Mouse (Mus musculus) kidney, adult 2 months (tissue): ENCODE data around the gene Slc47a1. TPM values are rescaled to one million over a fixed set of nuclear protein-coding genes. Genes with fewer than 3 reads are reported as not detected.
"Not testable (repeated sequence)": the region's sequence is repeated elsewhere in the genome, so short reads cannot be mapped to it uniquely, and the experiment has no call there.

Source experiments
- DNase-seq: peaks from one replicate; pipeline ENCODE4 v3.0.0; 2021
- H3K27ac ChIP-seq: fragments of 200-500 bp; 2 replicates; pipeline ENCODE4 v1.5.1; 2012; ENCODE audit warnings: low read depth, low read length, control low read depth, inconsistent platforms; ENCODE audit not compliant: insufficient read depth
- H3K27me3 ChIP-seq: fragments of 200-500 bp; replicated peaks from 2 replicates; pipeline ENCODE4 v1.6.1; 2012; ENCODE audit warnings: mild to moderate bottlenecking, moderate library complexity, low read length, inconsistent platforms; ENCODE audit not compliant: control insufficient read depth, insufficient read depth
- H3K36me3 ChIP-seq: fragments of 200-500 bp; 2 replicates; pipeline ENCODE4 v1.6.1; 2012; ENCODE audit warnings: mild to moderate bottlenecking, moderate library complexity, low read length, inconsistent platforms; ENCODE audit not compliant: control insufficient read depth, insufficient read depth
- H3K4me1 ChIP-seq: fragments of 200-500 bp; 2 replicates; pipeline ENCODE4 v1.6.1; 2011; ENCODE audit warnings: low read length; ENCODE audit not compliant: control insufficient read depth, insufficient read depth
- H3K4me3 ChIP-seq: fragments of 200-500 bp; 2 replicates; pipeline ENCODE4 v1.5.1; 2011; ENCODE audit warnings: mild to moderate bottlenecking, low read depth, low read length, control low read depth; ENCODE audit not compliant: insufficient read depth
- CTCF ChIP-seq: fragments of 200-500 bp; conservative IDR thresholded peaks from 2 replicates; pipeline ENCODE4 v1.5.1; 2011; ENCODE audit warnings: low read depth, mild to moderate bottlenecking, control low read depth, low read length, moderate library complexity, mixed read lengths; ENCODE audit not compliant: insufficient read depth, insufficient read length
- POLR2A ChIP-seq: fragments of 200-500 bp; IDR thresholded peaks from one replicate; pipeline ENCODE4 v1.6.1; 2011; ENCODE audit warnings: low read depth, low read length, control low read depth
- WGBS: fragments of 180-500 bp; shearing (Covaris S2); methylation state at CpG from one replicate; pipeline ENCODE4 v1.1.7; 2018; 5-methylcytosine and 5-hydroxymethylcytosine counted together
- polyA plus RNA-seq: library from polyadenylated mRNA; depleted of rRNA; stranded (reverse); fragments of >200 nt; gene quantifications from 2 replicates; pipeline ENCODE4 v1.2.3, GENCODE M21; 2012; rRNA removed

Gene Slc47a1
- 395 and 444 TPM in 2 replicates for polyA plus RNA-seq

DNA sequence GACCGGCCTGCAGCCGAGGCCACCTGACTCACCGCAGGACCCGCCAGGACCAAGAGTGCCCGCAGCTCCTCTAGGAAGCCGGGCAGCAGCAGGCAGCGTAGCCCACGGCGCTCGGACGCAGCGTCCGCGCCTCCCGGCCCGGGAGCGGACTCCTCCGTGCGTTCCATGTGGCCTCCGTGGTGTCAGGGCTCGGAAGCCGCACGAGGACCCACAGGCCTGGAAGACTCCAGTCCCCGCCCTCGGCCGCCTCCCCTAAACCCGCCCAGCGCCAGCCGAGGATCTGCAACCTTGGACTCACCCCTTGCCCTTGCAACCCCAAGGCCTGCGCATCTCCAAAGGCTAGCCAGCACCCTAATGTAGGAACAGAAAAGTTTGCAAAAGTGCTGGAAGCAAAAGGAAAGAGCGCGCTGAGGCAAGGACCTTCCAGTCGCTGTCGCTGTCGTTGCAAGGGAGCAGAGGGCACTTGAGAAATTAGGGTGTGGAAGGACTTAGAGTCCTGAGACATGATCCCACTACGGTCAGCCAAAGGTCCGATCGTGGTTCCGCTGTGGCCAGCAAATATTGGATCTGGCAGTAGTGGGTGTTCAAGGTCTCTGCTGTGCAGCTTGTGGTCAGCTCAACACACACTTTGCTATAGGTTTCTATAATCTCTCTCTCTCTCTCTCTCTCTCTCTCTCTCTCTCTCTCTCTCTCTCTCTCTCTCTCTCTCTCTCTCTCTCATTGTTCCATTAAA, at the start of gene Slc47a1:
TSS of gene Slc47a1 (minus strand) at position 465 of the 733 bp plus-strand sequence.
- Histone ChIP-seq H3K36me3 (no peaks in the 10 kb centered on the region), H3K27ac (peak within 1 kb of the TSS; percentile 95), H3K27me3 (no peaks in the 10 kb centered on the region), H3K4me1 (peaks cover 7% of the 10 kb centered on the region; the same call in 1 of the 2 replicates), H3K4me3 (peak within 1 kb of the TSS; percentile 75)
- peak; percentile 93 for DNase-seq
- no peak for TF ChIP-seq POLR2A
- WGBS: 9% methylated on average over 39 of the region's 39 CpGs

- no peak overlapping the region for H3K27ac ChIP-seq
- no peak for DNase-seq
- TF ChIP-seq POLR2A: no peak
- 88% methylated on average over 6 of the region's 6 CpGs for whole genome bisulfite sequencing
- no peaks in the 10 kb centered on the region for H3K36me3 ChIP-seq
- H3K27me3 ChIP-seq: no peaks in the 10 kb centered on the region
- H3K4me1 ChIP-seq: no peaks in the 10 kb centered on the region
- H3K4me3 ChIP-seq: no peak overlapping the region
These were observed 41.1 kb upstream of the Slc47a1 start for GRCm38 (mm10) chr11:61419253-61419652.

DNA sequence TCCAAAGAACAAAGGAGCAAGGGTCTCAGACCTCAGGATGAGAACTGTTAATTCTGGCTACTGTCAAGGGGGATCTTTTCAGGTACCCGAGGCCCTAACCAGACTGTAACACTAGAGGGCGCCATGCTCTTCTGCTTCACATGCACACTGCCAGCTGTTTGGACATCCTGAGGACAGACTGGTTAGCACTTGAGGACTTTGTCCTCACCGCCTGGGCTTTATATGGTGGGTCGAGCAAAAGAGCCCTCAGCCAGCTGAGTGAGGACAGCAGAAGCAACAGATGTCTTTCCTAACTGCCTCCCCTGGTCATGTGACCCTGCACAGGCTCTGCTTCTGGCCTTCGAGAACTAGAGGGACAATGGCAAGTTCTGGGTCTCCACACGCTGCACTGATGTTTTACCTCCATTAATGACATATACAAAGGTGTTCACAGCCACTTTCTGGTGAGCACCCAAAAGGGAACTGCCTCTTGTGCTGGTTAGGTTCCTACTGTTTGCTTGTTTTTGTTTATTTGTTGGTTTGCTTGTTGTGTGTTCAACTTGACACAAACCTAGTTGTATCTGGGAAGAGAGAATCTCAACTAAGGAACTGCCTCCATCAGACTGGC, 39.9 kb upstream of the Slc47a1 start:
- no peaks in the 10 kb centered on the region for H3K27me3 ChIP-seq
- H3K4me1 ChIP-seq: no peaks in the 10 kb centered on the region
- H3K36me3 ChIP-seq: no peaks in the 10 kb centered on the region
- TF ChIP-seq POLR2A (no peak), CTCF (peak; percentile 97)
- no peak overlapping the region for H3K27ac ChIP-seq
- no peak overlapping the region for H3K4me3 ChIP-seq
- WGBS: 19% methylated on average over 6 of the region's 6 CpGs
- DNase-seq: peak; percentile 89

GRCm38 (mm10) chr11:61416540-61416939, 38.4 kb upstream of the Slc47a1 start:
- H3K27me3 ChIP-seq: not testable (repeated sequence)

DNA sequence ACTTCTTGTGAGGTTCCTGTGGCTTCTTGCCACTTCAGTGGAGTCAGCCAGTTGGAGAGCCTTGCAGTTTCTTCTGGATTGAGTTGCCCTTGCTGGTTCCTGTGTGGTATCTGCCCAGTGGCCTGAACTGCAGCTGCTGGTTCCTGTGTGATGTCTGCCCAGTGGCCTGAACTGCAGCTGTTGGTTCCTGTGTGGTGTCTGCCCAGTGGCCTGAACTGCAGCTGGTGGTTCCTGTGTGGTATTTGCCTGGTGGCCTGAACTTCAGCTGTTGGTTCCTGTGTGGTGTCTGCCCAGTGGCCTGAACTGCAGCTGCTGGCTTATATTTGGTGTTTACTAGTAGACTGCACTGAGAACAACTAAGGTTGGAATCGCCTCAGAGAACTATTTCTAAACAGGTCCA, 37.3 kb upstream of the Slc47a1 start:
- Histone ChIP-seq H3K4me1 (no peaks in the 10 kb centered on the region), H3K4me3 (no peak overlapping the region), H3K27ac (no peak overlapping the region), H3K27me3 (no peaks in the 10 kb centered on the region), H3K36me3 (no peaks in the 10 kb centered on the region)
- TF ChIP-seq POLR2A (no peak), CTCF (no peak)
- no peak for DNase-seq
- 92% methylated on average over 1 of the region's 1 CpGs for WGBS

More at GRCm38 (mm10) chr11:61416540-61416939, 38.4 kb upstream of the Slc47a1 start:
- WGBS: 83% methylated on average over 17 of the region's 17 CpGs
- H3K4me3 ChIP-seq, H3K27ac ChIP-seq, H3K4me1 ChIP-seq, H3K36me3 ChIP-seq: not testable (repeated sequence)
- TF ChIP-seq CTCF: peak; percentile 58
- peak; percentile 41 for DNase-seq

- TF ChIP-seq CTCF: no peak
- TF ChIP-seq POLR2A: no peak
- Histone ChIP-seq H3K4me1 (no peaks in the 10 kb centered on the region), H3K4me3 (no peak overlapping the region), H3K36me3 (no peaks in the 10 kb centered on the region), H3K27ac (no peak overlapping the region), H3K27me3 (no peaks in the 10 kb centered on the region)
- no peak for DNase-seq
- 87% methylated on average over 3 of the region's 3 CpGs for WGBS
These were observed 36.4 kb upstream of the Slc47a1 start for GRCm38 (mm10) chr11:61414560-61414959.

- TF ChIP-seq CTCF (no peak), POLR2A (no peak)
- WGBS: 63% methylated on average over 5 of the region's 5 CpGs
- no peak for DNase-seq
- H3K4me3 ChIP-seq: no peak overlapping the region
- no peaks in the 10 kb centered on the region for H3K27me3 ChIP-seq
- no peak overlapping the region for H3K27ac ChIP-seq
- no peaks in the 10 kb centered on the region for H3K4me1 ChIP-seq
- no peaks in the 10 kb centered on the region for H3K36me3 ChIP-seq
These were observed 35.3 kb upstream of the Slc47a1 start for GRCm38 (mm10) chr11:61413411-61413810.
